Mouse (Mus musculus): ENCODE measurements at regions not wholly inside any gene's neighbourhood (a gene's known extent, or its start where the extent isn't known, plus 50 kb on each side); places are given as distances from the start of the nearest gene placed in this dataset.

- DNase-seq (ENCODE audit: low spot score) = no peak
Measured at GRCm38 (mm10) chr6:99822471-99822870, 96.3 kb upstream of the Prok2 start.

GRCm38 (mm10) chr6:99819255-99819929 lies 93.2 kb upstream of the Prok2 start:
- no peak for DNase-seq (ENCODE audit: low spot score)

- DNase-seq (ENCODE audit: low spot score) = no peak
Measured at GRCm38 (mm10) chr6:99818486-99818885, 92.3 kb upstream of the Prok2 start.

DNA sequence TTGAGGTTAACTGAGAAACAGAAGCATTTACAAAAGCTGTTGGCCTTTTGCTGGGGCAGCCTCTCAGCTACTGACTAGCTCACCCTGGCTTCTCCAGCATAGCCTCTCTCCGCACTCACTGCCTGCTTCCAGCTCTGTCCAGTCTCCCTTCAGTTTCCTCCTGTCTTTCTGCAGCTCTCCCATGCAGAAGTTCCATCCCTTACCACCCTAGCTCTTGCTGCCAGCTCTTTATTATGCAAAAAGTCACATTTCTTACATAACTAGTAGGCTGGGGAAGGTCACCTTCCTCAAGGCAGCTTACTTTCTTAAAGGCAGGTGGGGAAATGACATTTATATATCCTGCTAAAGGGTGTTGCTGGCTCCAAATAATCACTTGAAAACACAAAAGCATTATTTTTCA lies 91.1 kb upstream of the Prok2 start:
- DNase-seq (ENCODE audit: low spot score) = no peak

DNA sequence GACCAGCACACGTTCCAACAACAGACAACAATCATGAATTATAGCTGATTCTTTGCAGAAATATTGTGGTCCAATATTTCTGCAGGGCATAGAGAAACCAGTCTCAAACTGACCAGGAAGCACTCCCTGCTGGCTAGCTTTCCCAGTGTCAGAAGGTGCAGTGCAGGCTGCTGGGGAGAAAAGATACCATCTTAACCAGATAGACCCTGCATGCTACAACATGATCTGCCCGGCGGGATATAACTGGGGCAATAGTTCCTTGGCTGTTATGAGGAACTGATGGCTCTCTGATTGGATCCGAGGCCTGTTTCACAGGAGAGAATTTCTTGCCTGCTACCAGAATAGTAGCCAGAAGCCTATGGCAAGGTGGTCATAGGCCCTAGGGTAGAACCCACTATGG lies 86.9 kb upstream of the Prok2 start:
- no peak for DNase-seq (ENCODE audit: low spot score)

GRCm38 (mm10) chr6:99811842-99812241 lies 85.7 kb upstream of the Prok2 start:
- no peak for DNase-seq (ENCODE audit: low spot score)

- no peak for DNase-seq (ENCODE audit: low spot score)
Measured at GRCm38 (mm10) chr6:99810974-99811798, 85.0 kb upstream of the Prok2 start.

DNA sequence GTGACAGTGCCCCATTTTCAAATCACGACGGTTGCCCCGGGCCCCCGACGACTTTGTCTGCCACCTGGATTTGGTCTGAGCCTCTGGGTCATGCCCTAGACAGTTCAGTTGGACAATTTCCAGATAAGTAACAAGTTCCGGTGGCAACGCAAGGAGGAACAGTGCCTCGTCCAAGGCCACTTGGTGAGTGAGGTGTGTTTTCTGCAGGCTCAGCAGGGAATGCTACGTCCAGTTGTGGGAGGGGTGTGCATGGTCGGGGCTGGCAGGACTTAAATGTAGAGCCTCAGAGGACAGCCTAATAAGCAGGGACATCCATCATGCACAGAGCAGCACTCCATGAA lies 78.7 kb upstream of the Prok2 start:
- DNase-seq (ENCODE audit: low spot score) = no peak

DNA sequence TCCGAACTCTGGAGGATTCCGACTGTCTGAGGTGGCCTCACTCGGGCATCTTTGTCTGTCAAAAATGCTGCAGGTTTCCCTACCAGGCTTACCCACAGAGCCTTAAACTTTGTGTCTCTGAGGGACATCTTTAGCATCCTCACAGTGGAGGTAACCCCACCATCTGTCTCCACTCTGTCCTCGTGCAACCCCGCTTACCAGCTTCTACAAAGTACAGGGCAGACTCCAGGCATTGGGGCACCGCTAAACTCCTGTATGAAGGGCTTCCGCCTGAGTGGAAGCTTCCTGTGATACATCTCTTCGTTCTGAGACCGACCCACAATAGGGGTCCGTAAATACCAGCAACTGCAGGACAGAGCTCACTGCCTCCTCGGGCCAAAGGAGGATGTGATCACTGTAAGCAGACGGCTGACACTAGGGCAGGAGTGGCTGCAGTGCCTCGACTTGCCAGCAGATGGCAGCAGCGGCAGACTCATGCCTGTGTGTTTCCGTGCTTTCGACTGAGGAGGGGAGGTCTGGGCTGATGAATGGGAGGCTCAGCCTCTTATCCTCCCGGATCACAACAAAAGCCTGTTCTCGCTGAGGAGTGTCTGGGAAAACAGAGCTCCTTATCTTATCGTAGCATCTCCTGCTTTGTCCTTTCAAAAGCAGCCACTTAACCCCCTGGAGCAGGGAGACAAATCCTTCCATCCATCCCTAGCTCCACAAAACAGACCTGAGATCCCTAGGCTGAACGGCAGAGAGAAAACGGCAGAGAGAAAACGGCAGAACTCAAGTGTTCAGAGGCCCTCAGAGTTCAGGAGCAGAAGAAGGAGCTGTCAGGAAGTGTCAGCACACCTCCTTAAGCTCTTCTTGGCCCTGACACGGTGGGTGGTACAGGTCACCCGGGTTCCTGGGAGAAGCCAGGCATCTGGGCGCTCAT lies 78.1 kb upstream of the Prok2 start:
- DNase-seq (ENCODE audit: low spot score) = peak; percentile 95

GRCm38 (mm10) chr6:99800919-99801318 lies 74.7 kb upstream of the Prok2 start:
- DNase-seq (ENCODE audit: low spot score) = no peak

DNA sequence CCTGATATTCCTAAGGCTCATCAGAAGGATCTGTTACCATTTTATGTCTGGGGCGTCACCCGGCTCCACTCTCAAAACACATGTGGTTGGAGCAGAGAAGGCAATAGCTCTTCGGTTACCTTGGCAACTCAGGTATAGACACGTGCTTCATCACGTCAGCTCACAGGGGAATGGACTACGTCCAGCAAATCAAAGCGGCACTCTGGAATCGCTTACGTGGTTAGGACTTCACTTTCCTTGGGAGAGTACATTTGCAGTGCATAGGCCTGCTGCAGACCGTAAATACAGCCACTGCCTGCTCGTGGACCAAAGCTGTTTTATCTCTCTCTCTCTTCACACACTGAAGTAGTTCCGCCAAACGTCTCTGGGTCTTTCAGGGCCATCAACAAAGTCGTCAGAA lies 74.1 kb upstream of the Prok2 start:
- no peak for DNase-seq (ENCODE audit: low spot score)

DNA sequence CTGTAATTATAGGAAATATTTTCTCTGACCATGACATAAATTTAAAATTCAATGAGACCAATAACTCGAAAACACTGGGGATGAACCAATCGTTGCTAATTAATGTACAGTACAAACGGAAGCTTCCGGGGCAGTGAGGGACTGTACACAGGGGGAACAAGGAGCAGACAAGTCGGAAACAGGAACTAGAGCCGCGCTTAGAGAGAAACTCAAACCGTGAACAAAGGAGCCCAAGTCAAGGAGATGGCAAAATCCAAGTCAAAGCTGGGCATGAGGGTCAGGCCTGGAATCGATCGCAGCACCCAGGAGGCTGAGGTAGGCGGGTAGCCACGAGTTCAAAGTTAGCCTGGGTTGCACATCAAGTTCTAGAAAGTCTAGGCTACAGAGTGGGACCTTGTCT lies 70.2 kb upstream of the Prok2 start:
- no peak for DNase-seq (ENCODE audit: low spot score)

DNA sequence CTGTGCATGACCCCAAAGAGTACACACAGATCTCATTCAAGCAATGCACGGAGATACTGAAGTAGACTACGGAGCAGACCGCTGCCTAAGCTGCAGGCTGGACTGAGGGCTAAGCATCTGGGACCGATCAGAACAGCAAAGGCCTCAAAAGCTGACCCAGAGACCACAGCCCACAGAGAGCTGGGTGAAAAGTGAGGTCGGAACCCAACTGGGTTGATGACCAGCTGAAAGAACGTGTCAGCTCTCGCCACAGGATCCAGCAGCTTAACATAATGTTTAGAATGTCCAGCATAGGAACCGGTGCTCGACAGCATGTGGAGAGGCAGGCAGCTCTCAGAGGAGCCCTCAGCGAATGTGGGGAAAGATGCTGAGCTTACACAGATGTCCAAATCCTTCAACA lies 67.4 kb upstream of the Prok2 start:
- no peak for DNase-seq (ENCODE audit: low spot score)

- DNase-seq (ENCODE audit: low spot score) = no peak
Measured at GRCm38 (mm10) chr6:99792353-99792752, 66.2 kb upstream of the Prok2 start.

DNA sequence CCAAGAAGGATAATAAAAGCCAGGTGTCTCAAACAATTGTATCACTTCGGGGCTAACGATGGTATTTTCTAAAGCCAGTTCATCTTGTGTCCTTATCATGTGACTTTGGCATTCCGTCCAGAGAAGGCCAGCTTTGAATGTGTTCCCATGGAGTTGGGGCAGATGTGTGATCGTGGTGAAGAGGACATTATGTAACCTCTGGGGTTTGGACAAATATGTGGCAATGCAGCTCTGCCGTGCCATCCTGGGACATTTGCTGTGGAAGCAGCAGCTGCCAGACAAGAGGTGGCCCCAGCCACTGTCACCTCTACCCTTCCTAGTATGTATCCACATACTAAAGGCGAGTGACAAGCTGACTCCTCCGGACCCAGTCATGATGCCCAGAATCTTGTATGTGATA lies 60.8 kb upstream of the Prok2 start:
- DNase-seq (ENCODE audit: low spot score) = no peak

DNA sequence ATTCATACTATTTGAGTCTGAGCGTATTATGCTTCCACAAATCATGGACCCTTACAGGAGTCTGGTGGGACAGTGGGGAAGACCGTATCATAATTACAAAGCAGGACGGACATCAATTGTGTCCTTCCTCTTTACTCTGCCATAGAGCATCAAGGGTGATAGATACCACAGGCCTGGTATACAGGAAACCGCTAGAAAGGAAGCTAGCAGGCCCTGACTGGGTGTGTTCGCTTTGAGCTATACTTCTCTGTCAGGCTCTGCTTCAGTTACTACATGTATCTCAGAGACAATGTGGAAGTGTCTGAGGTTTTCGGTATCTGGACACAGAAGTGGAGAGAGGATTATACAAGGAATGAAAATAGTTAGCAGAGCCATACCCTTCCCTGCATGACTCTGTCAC lies 59.0 kb upstream of the Prok2 start:
- DNase-seq (ENCODE audit: low spot score) = no peak

- no peak for DNase-seq (ENCODE audit: low spot score)
Measured at GRCm38 (mm10) chr6:99784804-99785203, 58.6 kb upstream of the Prok2 start.

DNA sequence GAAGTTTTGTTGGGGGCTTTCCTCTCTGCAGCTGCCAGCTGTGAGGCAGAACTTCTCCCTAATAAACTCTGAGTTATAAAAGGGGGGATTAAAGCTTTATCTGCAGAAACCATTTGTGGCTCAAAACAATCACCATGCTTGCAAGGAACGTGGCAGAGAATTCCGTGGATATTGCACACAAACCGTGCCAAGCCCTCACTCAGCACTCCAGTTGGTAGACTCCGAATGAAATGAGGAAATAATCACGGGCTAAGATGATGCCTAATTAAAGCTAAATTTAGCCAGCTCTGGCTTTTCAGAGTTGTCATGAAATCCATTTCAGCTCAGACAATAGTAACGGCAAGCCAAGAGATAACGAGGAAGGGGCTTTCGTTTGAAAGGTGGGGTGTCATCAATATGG lies 58.1 kb upstream of the Prok2 start:
- DNase-seq (ENCODE audit: low spot score) = no peak

- DNase-seq (ENCODE audit: low spot score) = no peak
Measured at GRCm38 (mm10) chr6:99782996-99783395, 56.8 kb upstream of the Prok2 start.

Measured in layer of hippocampus, adult 9-10 months (tissue).